In the genomic region with DNA sequence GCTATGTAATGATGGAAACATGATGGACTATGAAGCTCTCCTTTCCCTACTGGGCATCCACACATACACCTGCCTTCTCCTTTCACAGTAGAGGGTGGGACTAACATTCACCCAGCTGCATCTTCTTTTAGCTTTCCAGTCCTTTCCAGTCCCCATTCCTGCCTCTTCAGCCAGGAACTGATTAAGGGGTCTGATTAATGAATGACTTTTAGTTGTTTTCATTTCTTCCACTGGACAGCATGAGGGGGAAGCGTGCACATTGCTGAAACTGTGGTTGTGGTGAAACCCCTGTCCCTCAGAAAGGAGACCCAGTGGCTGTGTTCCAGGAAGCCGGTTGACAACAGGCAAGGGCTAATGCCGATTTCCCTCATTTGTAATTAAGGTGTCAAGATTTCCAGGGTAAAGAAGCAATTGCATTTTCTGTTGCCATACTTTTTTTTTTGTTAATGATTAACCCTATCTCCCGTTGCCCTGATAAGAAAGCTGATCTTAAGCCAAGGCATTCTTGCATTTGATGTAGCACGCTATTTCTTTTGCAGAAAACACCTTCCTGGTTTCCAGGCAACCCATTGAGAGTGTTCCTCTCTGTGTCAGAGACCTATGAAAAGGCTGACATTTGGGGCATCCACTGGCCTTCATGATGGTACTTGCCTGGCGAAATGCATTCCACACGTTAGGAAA, we compare ENCODE assay signal across 23 mouse cellular contexts. TPM values are rescaled to one million over a fixed set of nuclear protein-coding genes. Genes with fewer than 3 reads are reported as not detected.
DNase-seq lines count a peak whose midpoint lies in the region; ATAC-seq lines count a peak whose summit lies in the region.
"Had no signal": no experiment of that assay in that cellular context is flagged by ENCODE, and none has a peak within 500 bp of the region (broad histone marks: within the 10 kb centered on the region; RNA-seq: fewer than 3 reads in every experiment).

No protein-coding gene starts in this region.

- peak overlapping the region; percentile 22 for H3K4me2 ChIP-seq in intestine, embryonic 15.5 days (replicated peaks)
- H3K4me2 ChIP-seq in kidney, embryonic 16.5 days (replicated peaks; ENCODE audit: low read depth, low read length) = peak overlapping the region; percentile 32
- no peak overlapping the region; the same call in 1 of the 2 replicates for H3K4me2 ChIP-seq in stomach, embryonic 14.5 days (replicated peaks; ENCODE audit: low read depth, low read length)
- H3K4me2 ChIP-seq: embryonic facial prominence, embryonic 15.5 days; heart, embryonic 15.5 days; hindbrain, embryonic 15.5 days; limb, embryonic 12.5 days; midbrain, embryonic 11.5 days had no signal

- 40% methylated on average over 7 of the region's 7 CpGs for WGBS in intestine, embryonic 15.5 days
- WGBS in kidney, embryonic 16.5 days = 36% methylated on average over 7 of the region's 7 CpGs
- WGBS in stomach, embryonic 14.5 days = 42% methylated on average over 7 of the region's 7 CpGs

- H3K9me3 ChIP-seq in intestine, embryonic 15.5 days = no peaks in the 10 kb centered on the region
- H3K9me3 ChIP-seq in kidney, embryonic 16.5 days (ENCODE audit: low read length) = no peaks in the 10 kb centered on the region
- no peaks in the 10 kb centered on the region for H3K9me3 ChIP-seq in stomach, embryonic 14.5 days (ENCODE audit: control insufficient read depth, low read depth, low read length)
- H3K9me3 ChIP-seq: embryonic facial prominence, embryonic 15.5 days; heart, embryonic 15.5 days; hindbrain, embryonic 15.5 days; limb, embryonic 12.5 days had no signal

- peak; percentile 75 for ATAC-seq in intestine, embryonic 15.5 days
- ATAC-seq in kidney, embryonic 16.5 days (ENCODE audit: low FRiP score, low TSS enrichment) = peak; percentile 66; the same call in 1 of the 2 replicates
- ATAC-seq in stomach, embryonic 14.5 days (ENCODE audit: insufficient number of reproducible peaks, insufficient read depth, low FRiP score, low read depth) = peak; percentile 61; the same call in 1 of the 2 replicates
- ATAC-seq: CD4-positive, CD25-positive, alpha-beta regulatory T cell, adult 4 months; Patski had no signal

- no peak overlapping the region for H3K4me3 ChIP-seq in intestine, embryonic 15.5 days (replicated peaks)
- no peak overlapping the region for H3K4me3 ChIP-seq in kidney, embryonic 16.5 days (ENCODE audit: low read length)
- H3K4me3 ChIP-seq in stomach, embryonic 14.5 days (ENCODE audit: low read depth, low read length) = no peak overlapping the region
- H3K4me3 ChIP-seq: embryonic facial prominence, embryonic 15.5 days; heart, adult 2 months; heart, embryonic 15.5 days; hindbrain, embryonic 15.5 days; limb, embryonic 12.5 days had no signal

- H3K36me3 ChIP-seq in intestine, embryonic 15.5 days = no peaks in the 10 kb centered on the region
- H3K36me3 ChIP-seq in kidney, embryonic 16.5 days (ENCODE audit: insufficient read depth, low read length) = no peaks in the 10 kb centered on the region
- H3K36me3 ChIP-seq in stomach, embryonic 14.5 days (ENCODE audit: control insufficient read depth, insufficient read depth, low read length) = no peaks in the 10 kb centered on the region
- H3K36me3 ChIP-seq: embryonic facial prominence, embryonic 15.5 days; heart, embryonic 15.5 days; hindbrain, embryonic 15.5 days; limb, embryonic 12.5 days had no signal

- H3K27me3 ChIP-seq in intestine, embryonic 15.5 days (replicated peaks) = no peaks in the 10 kb centered on the region
- no peaks in the 10 kb centered on the region for H3K27me3 ChIP-seq in kidney, embryonic 16.5 days (ENCODE audit: insufficient read depth, low read length)
- no peaks in the 10 kb centered on the region for H3K27me3 ChIP-seq in stomach, embryonic 14.5 days (ENCODE audit: control insufficient read depth, insufficient read depth, low read length)
- H3K27me3 ChIP-seq: embryonic facial prominence, embryonic 15.5 days; hindbrain, embryonic 15.5 days; limb, embryonic 12.5 days had no signal

- H3K4me1 ChIP-seq in intestine, embryonic 15.5 days (replicated peaks) = no peaks in the 10 kb centered on the region
- peaks cover 24% of the 10 kb centered on the region for H3K4me1 ChIP-seq in kidney, embryonic 16.5 days (ENCODE audit: insufficient read depth, low read length)
- no peaks in the 10 kb centered on the region for H3K4me1 ChIP-seq in stomach, embryonic 14.5 days (ENCODE audit: control insufficient read depth, insufficient read depth, low read length)
- H3K4me1 ChIP-seq: embryonic facial prominence, embryonic 15.5 days; heart, embryonic 15.5 days; hindbrain, embryonic 15.5 days; limb, embryonic 12.5 days had no signal

- H3K9ac ChIP-seq in intestine, embryonic 15.5 days = no peak overlapping the region
- H3K9ac ChIP-seq in kidney, embryonic 16.5 days (replicated peaks; ENCODE audit: low read length) = no peak overlapping the region
- no peak overlapping the region for H3K9ac ChIP-seq in stomach, embryonic 14.5 days (replicated peaks; ENCODE audit: low read depth, low read length)
- H3K9ac ChIP-seq: embryonic facial prominence, embryonic 15.5 days; heart, embryonic 15.5 days; hindbrain, embryonic 15.5 days; limb, embryonic 12.5 days had no signal

- H3K27ac ChIP-seq in intestine, embryonic 15.5 days = peak overlapping the region; percentile 48
- peak overlapping the region; percentile 75 for H3K27ac ChIP-seq in kidney, embryonic 16.5 days (ENCODE audit: low read length)
- peak overlapping the region; percentile 58 for H3K27ac ChIP-seq in stomach, embryonic 14.5 days (ENCODE audit: low read length)
- H3K27ac ChIP-seq: embryonic facial prominence, embryonic 15.5 days; heart, adult 2 months; heart, embryonic 15.5 days; hindbrain, embryonic 15.5 days; limb, embryonic 12.5 days; macrophage had no signal

- DNase-seq in kidney, adult 11 months = peak; percentile 30
- no peak for DNase-seq in kidney, postnatal 14 days
- no peak for DNase-seq in thymus, adult 18-20 months
- no peak for DNase-seq in adrenal gland, postnatal 25 days
- no peak for DNase-seq in gastrocnemius, postnatal 25 days
- DNase-seq: adrenal gland, adult 8-10 months; cerebellum, adult 11 months; cerebellum, postnatal 10 days; gastrocnemius, postnatal 10 days; heart, adult 2 months; heart, postnatal 4 days; retina, postnatal 1 day had no signal

RNA-seq across cellular contexts. Expression of gene Sgpp2, which starts 12.1 kb away (rescaled TPM):
- 35.9 and 37.9 TPM in 2 replicates for polyA plus RNA-seq in intestine, embryonic 15.5 days (2015; fragmentation: Nextera tagmentation; extraction: Ambion mirVana)
- 22.1 and 27.5 TPM in 2 replicates for polyA plus RNA-seq in kidney, embryonic 16.5 days (2015; fragmentation: Nextera tagmentation; extraction: Ambion mirVana)
- 29.8 and 32.1 TPM in 2 replicates for polyA plus RNA-seq in stomach, embryonic 14.5 days (2014; fragmentation: Nextera tagmentation; extraction: Ambion mirVana)
- total RNA-seq in adrenal gland, postnatal 25 days (2021) = 0.79 and 0.90 TPM in 2 replicates
- total RNA-seq in gastrocnemius, postnatal 25 days (2021) = not detected
- total RNA-seq: gastrocnemius, postnatal 10 days had no signal
- polyA plus RNA-seq: macrophage had no signal
